Mouse (Mus musculus): ENCODE data around the gene Astn1. TPM values are rescaled to one million over a fixed set of nuclear protein-coding genes. Genes with fewer than 3 reads are reported as not detected.

Astn1 gene
- polyA plus RNA-seq, 2 experiments: 3.1 TPM

GRCm38 (mm10) chr1:158483733-158484132 is 121.7 kb downstream of the Astn1 start:
- TF ChIP-seq POLR2A (IDR thresholded peaks at IDR 0.05; ENCODE audit: borderline replicate concordance, extremely low read depth, insufficient read depth, insufficient read length): no peak
- WGBS: 84% methylated on average over 2 of the region's 2 CpGs
- H3K9ac ChIP-seq (ENCODE audit: low read depth, low read length, severe bottlenecking): no peak overlapping the region
- DNase-seq (ENCODE audit: low spot score) (no peak), ATAC-seq (ENCODE audit: low FRiP score, low read depth) (no peak)
- no peaks in the 10 kb centered on the region for H3K36me3 ChIP-seq (ENCODE audit: control insufficient read depth, insufficient read depth, low read length)
- no peaks in the 10 kb centered on the region for H3K27me3 ChIP-seq (ENCODE audit: control insufficient read depth, insufficient read depth, low read length)
- H3K4me3 ChIP-seq (replicated peaks; ENCODE audit: low read length): no peak overlapping the region
- no peaks in the 10 kb centered on the region for H3K4me1 ChIP-seq (ENCODE audit: control insufficient read depth, insufficient read depth, low read length)
- H3K27ac ChIP-seq (replicated peaks; ENCODE audit: low read depth, low read length): no peak overlapping the region
- no peak overlapping the region for H3K4me2 ChIP-seq (replicated peaks; ENCODE audit: low read depth, low read length, severe bottlenecking)
- no peaks in the 10 kb centered on the region for H3K9me3 ChIP-seq (ENCODE audit: control insufficient read depth, low read length)

- H3K27ac ChIP-seq (replicated peaks; ENCODE audit: low read depth, low read length): no peak overlapping the region
- no peaks in the 10 kb centered on the region for H3K4me1 ChIP-seq (ENCODE audit: control insufficient read depth, insufficient read depth, low read length)
- WGBS: 57% methylated on average over 4 of the region's 4 CpGs
- DNase-seq (ENCODE audit: low spot score) (no peak), ATAC-seq (ENCODE audit: low FRiP score, low read depth) (no peak)
- no peak overlapping the region for H3K4me2 ChIP-seq (replicated peaks; ENCODE audit: low read depth, low read length, severe bottlenecking)
- H3K36me3 ChIP-seq (ENCODE audit: control insufficient read depth, insufficient read depth, low read length): no peaks in the 10 kb centered on the region
- H3K9me3 ChIP-seq (ENCODE audit: control insufficient read depth, low read length): no peaks in the 10 kb centered on the region
- TF ChIP-seq POLR2A (IDR thresholded peaks at IDR 0.05; ENCODE audit: borderline replicate concordance, extremely low read depth, insufficient read depth, insufficient read length): no peak
- no peak overlapping the region for H3K4me3 ChIP-seq (replicated peaks; ENCODE audit: low read length)
- no peaks in the 10 kb centered on the region for H3K27me3 ChIP-seq (ENCODE audit: control insufficient read depth, insufficient read depth, low read length)
- H3K9ac ChIP-seq (ENCODE audit: low read depth, low read length, severe bottlenecking): no peak overlapping the region
Measured at GRCm38 (mm10) chr1:158489521-158490021, 127.5 kb downstream of the Astn1 start.

GRCm38 (mm10) chr1:158490175-158490574 is 128.1 kb downstream of the Astn1 start:
- H3K27me3 ChIP-seq (ENCODE audit: control insufficient read depth, insufficient read depth, low read length): no peaks in the 10 kb centered on the region
- H3K36me3 ChIP-seq (ENCODE audit: control insufficient read depth, insufficient read depth, low read length): no peaks in the 10 kb centered on the region
- H3K9me3 ChIP-seq (ENCODE audit: control insufficient read depth, low read length): no peaks in the 10 kb centered on the region
- H3K4me3 ChIP-seq (replicated peaks; ENCODE audit: low read length): no peak overlapping the region
- 76% methylated on average over 1 of the region's 1 CpGs for WGBS
- H3K9ac ChIP-seq (ENCODE audit: low read depth, low read length, severe bottlenecking): no peak overlapping the region
- DNase-seq (ENCODE audit: low spot score) (no peak), ATAC-seq (ENCODE audit: low FRiP score, low read depth) (no peak)
- H3K27ac ChIP-seq (replicated peaks; ENCODE audit: low read depth, low read length): no peak overlapping the region
- no peak overlapping the region for H3K4me2 ChIP-seq (replicated peaks; ENCODE audit: low read depth, low read length, severe bottlenecking)
- H3K4me1 ChIP-seq (ENCODE audit: control insufficient read depth, insufficient read depth, low read length): no peaks in the 10 kb centered on the region
- no peak for TF ChIP-seq POLR2A (IDR thresholded peaks at IDR 0.05; ENCODE audit: borderline replicate concordance, extremely low read depth, insufficient read depth, insufficient read length)

DNA sequence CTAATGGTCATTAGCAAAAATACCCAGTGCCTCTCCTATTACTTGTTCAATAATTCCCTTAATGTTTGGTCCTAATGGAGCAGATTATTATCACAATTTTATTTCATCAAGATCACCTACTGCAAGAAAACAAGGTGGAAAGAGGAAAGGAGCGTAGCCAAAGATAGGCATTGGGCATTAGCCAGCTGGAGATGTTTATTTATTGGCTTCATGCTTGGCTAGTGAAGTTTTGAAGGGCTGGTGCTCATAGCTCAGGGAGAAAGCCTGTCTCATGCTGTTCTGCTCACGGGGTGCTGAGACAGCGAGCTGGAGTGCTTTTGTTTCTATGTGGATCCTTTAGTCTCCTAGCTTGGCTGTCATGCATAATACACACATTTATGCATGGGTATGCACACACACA is 131.2 kb downstream of the Astn1 start:
- Histone ChIP-seq H3K36me3 (ENCODE audit: control insufficient read depth, insufficient read depth, low read length) (no peaks in the 10 kb centered on the region), H3K4me2 (replicated peaks; ENCODE audit: low read depth, low read length, severe bottlenecking) (no peak overlapping the region), H3K27me3 (ENCODE audit: control insufficient read depth, insufficient read depth, low read length) (no peaks in the 10 kb centered on the region), H3K9me3 (ENCODE audit: control insufficient read depth, low read length) (no peaks in the 10 kb centered on the region), H3K27ac (replicated peaks; ENCODE audit: low read depth, low read length) (no peak overlapping the region), H3K9ac (ENCODE audit: low read depth, low read length, severe bottlenecking) (no peak overlapping the region), H3K4me1 (ENCODE audit: control insufficient read depth, insufficient read depth, low read length) (no peaks in the 10 kb centered on the region), H3K4me3 (replicated peaks; ENCODE audit: low read length) (no peak overlapping the region)
- TF ChIP-seq POLR2A (IDR thresholded peaks at IDR 0.05; ENCODE audit: borderline replicate concordance, extremely low read depth, insufficient read depth, insufficient read length): no peak
- ATAC-seq (ENCODE audit: low FRiP score, low read depth) (no peak), DNase-seq (ENCODE audit: low spot score) (no peak)
- 82% methylated on average over 3 of the region's 3 CpGs for WGBS

GRCm38 (mm10) chr1:158500140-158500539 is 138.1 kb downstream of the Astn1 start:
- no peak for ATAC-seq (ENCODE audit: low FRiP score, low read depth)
- Histone ChIP-seq H3K9me3 (ENCODE audit: control insufficient read depth, low read length) (no peaks in the 10 kb centered on the region), H3K4me3 (replicated peaks; ENCODE audit: low read length) (no peak overlapping the region), H3K27me3 (ENCODE audit: control insufficient read depth, insufficient read depth, low read length) (no peaks in the 10 kb centered on the region), H3K4me1 (ENCODE audit: control insufficient read depth, insufficient read depth, low read length) (no peaks in the 10 kb centered on the region), H3K9ac (ENCODE audit: low read depth, low read length, severe bottlenecking) (no peak overlapping the region), H3K36me3 (ENCODE audit: control insufficient read depth, insufficient read depth, low read length) (no peaks in the 10 kb centered on the region), H3K27ac (replicated peaks; ENCODE audit: low read depth, low read length) (no peak overlapping the region), H3K4me2 (replicated peaks; ENCODE audit: low read depth, low read length, severe bottlenecking) (no peak overlapping the region)
- 62% methylated on average over 4 of the region's 4 CpGs for WGBS
- no peak for DNase-seq (ENCODE audit: low spot score)
- TF ChIP-seq POLR2A (IDR thresholded peaks at IDR 0.05; ENCODE audit: borderline replicate concordance, extremely low read depth, insufficient read depth, insufficient read length): no peak

GRCm38 (mm10) chr1:158501019-158501418 is 138.9 kb downstream of the Astn1 start:
- Histone ChIP-seq H3K36me3 (ENCODE audit: control insufficient read depth, insufficient read depth, low read length) (no peaks in the 10 kb centered on the region), H3K27ac (replicated peaks; ENCODE audit: low read depth, low read length) (no peak overlapping the region), H3K4me1 (ENCODE audit: control insufficient read depth, insufficient read depth, low read length) (no peaks in the 10 kb centered on the region), H3K9ac (ENCODE audit: low read depth, low read length, severe bottlenecking) (no peak overlapping the region), H3K27me3 (ENCODE audit: control insufficient read depth, insufficient read depth, low read length) (no peaks in the 10 kb centered on the region), H3K9me3 (ENCODE audit: control insufficient read depth, low read length) (no peaks in the 10 kb centered on the region), H3K4me2 (replicated peaks; ENCODE audit: low read depth, low read length, severe bottlenecking) (no peak overlapping the region), H3K4me3 (replicated peaks; ENCODE audit: low read length) (no peak overlapping the region)
- WGBS: 65% methylated on average over 4 of the region's 4 CpGs
- ATAC-seq (ENCODE audit: low FRiP score, low read depth) (no peak), DNase-seq (ENCODE audit: low spot score) (no peak)
- TF ChIP-seq POLR2A (IDR thresholded peaks at IDR 0.05; ENCODE audit: borderline replicate concordance, extremely low read depth, insufficient read depth, insufficient read length): no peak

Measured in limb, embryonic 14.5 days (tissue).